Mouse (Mus musculus) midbrain, embryonic 16.5 days (tissue): Measurements from ENCODE around the gene Pip5kl1. TPM values are rescaled to one million over a fixed set of nuclear protein-coding genes. Genes with fewer than 3 reads are reported as not detected.

Source experiments
- ATAC-seq: fragments of 200-750 bp; cut with Nextera tagmentation; 2 replicates; pipeline ENCODE4 v1.8.0; 2017; ENCODE audit warnings: moderate TSS enrichment
- H3K27ac ChIP-seq: fragments of 300-500 bp; sonication (generic); 2 replicates; pipeline ENCODE4 v1.5.1; 2014; ENCODE audit warnings: mild to moderate bottlenecking, low read length, mixed read lengths
- H3K27me3 ChIP-seq: fragments of 300-500 bp; sonication (generic); 2 replicates; pipeline ENCODE4 v1.6.1; 2014; ENCODE audit warnings: low read depth, low read length, mixed read lengths; ENCODE audit not compliant: control insufficient read depth, insufficient read depth
- H3K36me3 ChIP-seq: fragments of 300-500 bp; sonication (generic); 2 replicates; pipeline ENCODE4 v1.6.1; 2014; ENCODE audit warnings: mild to moderate bottlenecking, low read length, moderate library complexity, mixed read lengths; ENCODE audit not compliant: control insufficient read depth, insufficient read depth
- H3K4me1 ChIP-seq: fragments of 300-500 bp; sonication (generic); 2 replicates; pipeline ENCODE4 v1.6.1; 2014; ENCODE audit warnings: mild to moderate bottlenecking, low read length, mixed read lengths; ENCODE audit not compliant: control insufficient read depth, insufficient read depth
- H3K4me2 ChIP-seq: fragments of 300-500 bp; sonication (generic); 2 replicates; pipeline ENCODE4 v1.6.1; 2014; ENCODE audit warnings: mild to moderate bottlenecking, low read length, mixed read lengths
- H3K4me3 ChIP-seq: fragments of 300-500 bp; sonication (generic); 2 replicates; pipeline ENCODE4 v1.5.1; 2014; ENCODE audit warnings: low read depth, mild to moderate bottlenecking, low read length, moderate library complexity, mixed read lengths
- H3K9ac ChIP-seq: fragments of 300-500 bp; sonication (generic); 2 replicates; pipeline ENCODE4 v1.6.1; 2014; ENCODE audit warnings: low read depth, low read length, mixed read lengths
- H3K9me3 ChIP-seq: fragments of 300-500 bp; sonication (generic); replicated peaks from 2 replicates; pipeline ENCODE4 v1.6.1; 2014; ENCODE audit warnings: mild to moderate bottlenecking, low read length, mixed read lengths; ENCODE audit not compliant: control insufficient read depth, poor library complexity, severe bottlenecking
- WGBS: fragments of 180-500 bp; shearing (Covaris S2); extraction: QIAGEN DNeasy Blood & Tissue Kit; methylation state at CpG from one replicate; pipeline ENCODE4 v1.1.7; 2014; 5-methylcytosine and 5-hydroxymethylcytosine counted together
- polyA plus RNA-seq: library from polyadenylated mRNA; unstranded; fragments of >200 nt; fragmentation: Nextera tagmentation; extraction: Ambion mirVana; gene quantifications from 2 replicates; pipeline ENCODE4 v1.2.1, GENCODE M21; 2015

Gene Pip5kl1
- polyA plus RNA-seq, 1 experiment from 2014 or later = 17.1 TPM

GRCm38 (mm10) chr2:32575586-32576160 lies 1.1 kb downstream of the Pip5kl1 start, which contains the start of gene 9430097D07Rik:
Gene 9430097D07Rik (minus strand): TSS chr2:32575684.
- peak within 1 kb of the TSS; percentile 40 for H3K27ac ChIP-seq
- H3K36me3 ChIP-seq = no peaks in the 10 kb centered on the region
- WGBS = 4% methylated on average over 28 of the region's 28 CpGs
- peak within 1 kb of the TSS; percentile 97 for H3K4me2 ChIP-seq
- peaks cover 16% of the 10 kb centered on the region for H3K4me1 ChIP-seq
- peak within 1 kb of the TSS; percentile 78 for H3K9ac ChIP-seq
- H3K27me3 ChIP-seq = peaks cover 9% of the 10 kb centered on the region
- peak; percentile 83 for ATAC-seq
- peak within 1 kb of the TSS; percentile 49 for H3K4me3 ChIP-seq
- H3K9me3 ChIP-seq = no peaks in the 10 kb centered on the region

GRCm38 (mm10) chr2:32576532-32576931 lies 1.9 kb downstream of the Pip5kl1 start:
- no peaks in the 10 kb centered on the region for H3K9me3 ChIP-seq
- no peak overlapping the region for H3K9ac ChIP-seq
- peaks cover 9% of the 10 kb centered on the region for H3K27me3 ChIP-seq
- H3K4me1 ChIP-seq = peaks cover 13% of the 10 kb centered on the region
- ATAC-seq = no peak
- no peak overlapping the region for H3K4me3 ChIP-seq
- WGBS = 86% methylated on average over 9 of the region's 9 CpGs
- H3K4me2 ChIP-seq = peak overlapping the region; percentile 97; the same call in 1 of the 2 replicates
- H3K27ac ChIP-seq = no peak overlapping the region
- H3K36me3 ChIP-seq = no peaks in the 10 kb centered on the region

GRCm38 (mm10) chr2:32578146-32579046 lies 3.8 kb downstream of the Pip5kl1 start:
- Histone ChIP-seq H3K9ac (no peak overlapping the region), H3K4me1 (peaks cover 5% of the 10 kb centered on the region; the same call in 1 of the 2 replicates), H3K9me3 (no peaks in the 10 kb centered on the region), H3K27ac (no peak overlapping the region), H3K36me3 (no peaks in the 10 kb centered on the region), H3K4me2 (no peak overlapping the region), H3K4me3 (no peak overlapping the region), H3K27me3 (peaks cover 9% of the 10 kb centered on the region)
- WGBS = 37% methylated on average over 26 of the region's 30 CpGs
- ATAC-seq = no peak

GRCm38 (mm10) chr2:32581450-32582095 lies 7.0 kb downstream of the Pip5kl1 start:
- H3K27ac ChIP-seq = no peak overlapping the region
- no peak overlapping the region for H3K9ac ChIP-seq
- H3K27me3 ChIP-seq = peaks cover 9% of the 10 kb centered on the region

GRCm38 (mm10) chr2:32582830-32583799 lies 8.5 kb downstream of the Pip5kl1 start:
- Histone ChIP-seq H3K9me3 (no peaks in the 10 kb centered on the region), H3K4me1 (peaks cover 12% of the 10 kb centered on the region), H3K36me3 (no peaks in the 10 kb centered on the region), H3K4me3 (peak overlapping the region; percentile 30), H3K4me2 (peak overlapping the region; percentile 62), H3K9ac (peak overlapping the region; percentile 61), H3K27me3 (peaks cover 6% of the 10 kb centered on the region), H3K27ac (peak overlapping the region; percentile 51)
- 12% methylated on average over 37 of the region's 37 CpGs for WGBS
- ATAC-seq = peak; percentile 67

More at GRCm38 (mm10) chr2:32581450-32582095, 7.0 kb downstream of the Pip5kl1 start:
- Histone ChIP-seq H3K4me3 (peak overlapping the region; percentile 31; the same call in 1 of the 2 replicates), H3K9me3 (no peaks in the 10 kb centered on the region), H3K36me3 (no peaks in the 10 kb centered on the region), H3K4me1 (peaks cover 5% of the 10 kb centered on the region), H3K4me2 (peak overlapping the region; percentile 39)
- ATAC-seq = peak; percentile 65
- WGBS = 29% methylated on average over 19 of the region's 19 CpGs

GRCm38 (mm10) chr2:32585149-32585714 lies 10.6 kb downstream of the Pip5kl1 start:
- ATAC-seq = no peak
- H3K27ac ChIP-seq = no peak overlapping the region
- no peaks in the 10 kb centered on the region for H3K36me3 ChIP-seq
- H3K27me3 ChIP-seq = no peaks in the 10 kb centered on the region
- no peak overlapping the region for H3K9ac ChIP-seq
- no peak overlapping the region for H3K4me2 ChIP-seq
- no peak overlapping the region for H3K4me3 ChIP-seq
- 89% methylated on average over 7 of the region's 7 CpGs for WGBS
- H3K9me3 ChIP-seq = no peaks in the 10 kb centered on the region
- peaks cover 16% of the 10 kb centered on the region for H3K4me1 ChIP-seq

GRCm38 (mm10) chr2:32586871-32587351 lies 12.3 kb downstream of the Pip5kl1 start, which contains the start of gene St6galnac4:
Gene St6galnac4 (plus strand): TSS chr2:32587095.
- under 1% methylated on average over 38 of the region's 38 CpGs for WGBS
- peak; percentile 75 for ATAC-seq
- peaks cover 16% of the 10 kb centered on the region for H3K4me1 ChIP-seq
- H3K36me3 ChIP-seq = no peaks in the 10 kb centered on the region
- H3K27ac ChIP-seq = peak within 1 kb of the TSS; percentile 60; the same call in 1 of the 2 replicates
- H3K27me3 ChIP-seq = no peaks in the 10 kb centered on the region
- no peaks in the 10 kb centered on the region for H3K9me3 ChIP-seq
- H3K4me3 ChIP-seq = peak within 1 kb of the TSS; percentile 63
- peak within 1 kb of the TSS; percentile 86 for H3K9ac ChIP-seq
- H3K4me2 ChIP-seq = peak within 1 kb of the TSS; percentile 66
